Mouse (Mus musculus): Measurements from ENCODE around the gene Tfb2m.

GRCm38 (mm10) chr1:179570482-179570881 is 24.4 kb upstream of the Tfb2m start:
- TF ChIP-seq EP300 (IDR thresholded peaks at IDR 0.05) (no peak), CTCF (IDR thresholded peaks at IDR 0.05) (no peak)

Data from lung, postnatal 0 days (tissue).